Mouse (Mus musculus) adipocyte (in vitro differentiated cells): ENCODE measurements at regions not wholly inside any gene's neighbourhood (a gene's known extent, or its start where the extent isn't known, plus 50 kb on each side); places are given as distances from the start of the nearest gene placed in this dataset.

Experiments used
- DNase-seq: peaks from one replicate; pipeline ENCODE4 v3.0.0-alpha.2; 2016; ENCODE audit warnings: low spot score

- no peak for DNase-seq
Observed at GRCm38 (mm10) chr7:74224378-74224777, 210.9 kb upstream of the St8sia2 start.

- no peak for DNase-seq
Observed at GRCm38 (mm10) chr7:74200661-74201060, 187.2 kb upstream of the St8sia2 start.

GRCm38 (mm10) chr7:74198796-74199195 is 185.3 kb upstream of the St8sia2 start:
- no peak for DNase-seq

- DNase-seq: no peak
Observed at GRCm38 (mm10) chr7:74184661-74185060, 171.2 kb upstream of the St8sia2 start.

- DNase-seq: no peak
Observed at GRCm38 (mm10) chr7:74174206-74174605, 160.7 kb upstream of the St8sia2 start.

GRCm38 (mm10) chr7:74173230-74173612 is 159.7 kb upstream of the St8sia2 start:
- DNase-seq: no peak

- DNase-seq: no peak
Observed at GRCm38 (mm10) chr7:74172504-74173229, 159.2 kb upstream of the St8sia2 start.

- DNase-seq: no peak
Observed at GRCm38 (mm10) chr7:74151590-74151989, 138.1 kb upstream of the St8sia2 start.

- DNase-seq: no peak
Observed at GRCm38 (mm10) chr7:74143236-74143635, 129.7 kb upstream of the St8sia2 start.

GRCm38 (mm10) chr7:74138169-74138568 is 124.7 kb upstream of the St8sia2 start:
- DNase-seq: no peak

- no peak for DNase-seq
Observed at GRCm38 (mm10) chr7:74130206-74130836, 116.8 kb upstream of the St8sia2 start.

GRCm38 (mm10) chr7:74112071-74112470 is 98.6 kb upstream of the St8sia2 start:
- DNase-seq: no peak

- DNase-seq: peak; percentile 5
Observed at GRCm38 (mm10) chr7:74108347-74108746, 94.9 kb upstream of the St8sia2 start.

GRCm38 (mm10) chr7:74107176-74107928 is 93.9 kb upstream of the St8sia2 start:
- DNase-seq: peak; percentile 46

- DNase-seq: no peak
Observed at GRCm38 (mm10) chr7:74091402-74092025, 78.0 kb upstream of the St8sia2 start.

GRCm38 (mm10) chr7:74080846-74081235 is 67.4 kb upstream of the St8sia2 start:
- DNase-seq: no peak

GRCm38 (mm10) chr7:74080079-74080845 is 66.8 kb upstream of the St8sia2 start:
- DNase-seq: no peak

- DNase-seq: no peak
Observed at GRCm38 (mm10) chr7:74072632-74073031, 59.1 kb upstream of the St8sia2 start.

- DNase-seq: no peak
Observed at GRCm38 (mm10) chr7:74070836-74071235, 57.3 kb upstream of the St8sia2 start.

- no peak for DNase-seq
Observed at GRCm38 (mm10) chr7:74065449-74066099, 52.1 kb upstream of the St8sia2 start.
